Mouse (Mus musculus) C2C12 (cell line): ENCODE measurements at regions not wholly inside any gene's neighbourhood (a gene's known extent, or its start where the extent isn't known, plus 50 kb on each side); places are given as distances from the start of the nearest gene placed in this dataset.

Experiments used
- CTCF ChIP-seq: IDR thresholded peaks from one replicate; pipeline ENCODE4 v1.5.1; 2011; ENCODE audit not compliant: control insufficient read depth, insufficient read depth, insufficient read length
- MAX ChIP-seq: IDR thresholded peaks from one replicate; pipeline ENCODE4 v1.6.1; 2011; ENCODE audit warnings: mild to moderate bottlenecking, control low read depth

DNA sequence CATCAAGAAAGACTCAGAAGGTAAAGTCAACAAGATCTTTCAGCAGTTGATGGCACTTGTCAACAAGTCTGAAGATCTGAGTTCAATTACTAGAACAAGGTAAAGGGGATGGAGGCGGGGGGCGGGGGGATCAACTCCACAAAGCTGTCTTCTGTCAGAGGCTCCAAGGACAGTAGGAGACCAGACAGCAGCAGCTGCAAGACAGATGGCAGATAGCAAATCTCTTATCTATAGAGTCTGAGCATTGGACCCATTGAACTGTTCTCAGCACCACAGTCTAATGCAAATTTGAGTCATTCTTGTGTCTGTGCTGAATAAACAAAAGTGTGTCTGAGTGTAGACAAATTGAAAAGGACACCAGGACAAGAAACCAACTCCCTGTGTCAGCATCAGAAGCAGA, 150.8 kb downstream of the Rergl start:
- TF ChIP-seq MAX, result no peak
- TF ChIP-seq CTCF, result no peak
